Mouse (Mus musculus) embryo, embryonic 9.5 days (tissue): ENCODE measurements around the gene Cabp1.

Experiments used
- DNase-seq: peaks from one replicate; pipeline ENCODE4 v3.0.0-alpha.2; 2017; ENCODE audit errors: extremely low spot score

The Cabp1 gene

GRCm38 (mm10) chr5:115193669-115194625, at the start of gene Cabp1:
Cabp1 (minus strand) TSS chr5:115194381.
- peak; percentile 74 for DNase-seq

- no peak for DNase-seq
These were observed 46.0 kb upstream of the Cabp1 start for GRCm38 (mm10) chr5:115240191-115240590.

DNA sequence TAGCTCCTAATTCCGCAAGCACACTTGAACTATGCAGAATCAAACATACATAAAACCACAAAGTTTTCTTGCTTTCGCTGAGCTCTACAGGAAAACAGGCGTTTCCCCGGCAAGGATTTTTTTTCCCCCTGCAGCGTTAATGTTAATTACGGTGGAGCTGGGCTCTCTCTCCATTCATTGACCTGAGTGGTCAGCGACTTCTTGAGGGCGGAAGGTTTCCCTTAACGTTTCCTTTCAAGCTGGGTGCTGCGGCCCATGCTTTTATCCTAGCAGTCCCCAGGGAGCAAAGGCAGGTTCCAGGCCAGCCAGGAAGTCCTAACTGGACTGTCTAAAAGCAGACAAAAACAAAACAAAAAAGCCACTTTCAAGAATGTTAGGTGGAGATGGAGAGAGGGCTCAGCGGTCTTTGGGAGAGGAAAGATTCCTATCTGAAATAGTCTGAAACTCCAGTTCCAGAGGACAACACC, 44.6 kb upstream of the Cabp1 start:
- DNase-seq, result peak; percentile 40

DNA sequence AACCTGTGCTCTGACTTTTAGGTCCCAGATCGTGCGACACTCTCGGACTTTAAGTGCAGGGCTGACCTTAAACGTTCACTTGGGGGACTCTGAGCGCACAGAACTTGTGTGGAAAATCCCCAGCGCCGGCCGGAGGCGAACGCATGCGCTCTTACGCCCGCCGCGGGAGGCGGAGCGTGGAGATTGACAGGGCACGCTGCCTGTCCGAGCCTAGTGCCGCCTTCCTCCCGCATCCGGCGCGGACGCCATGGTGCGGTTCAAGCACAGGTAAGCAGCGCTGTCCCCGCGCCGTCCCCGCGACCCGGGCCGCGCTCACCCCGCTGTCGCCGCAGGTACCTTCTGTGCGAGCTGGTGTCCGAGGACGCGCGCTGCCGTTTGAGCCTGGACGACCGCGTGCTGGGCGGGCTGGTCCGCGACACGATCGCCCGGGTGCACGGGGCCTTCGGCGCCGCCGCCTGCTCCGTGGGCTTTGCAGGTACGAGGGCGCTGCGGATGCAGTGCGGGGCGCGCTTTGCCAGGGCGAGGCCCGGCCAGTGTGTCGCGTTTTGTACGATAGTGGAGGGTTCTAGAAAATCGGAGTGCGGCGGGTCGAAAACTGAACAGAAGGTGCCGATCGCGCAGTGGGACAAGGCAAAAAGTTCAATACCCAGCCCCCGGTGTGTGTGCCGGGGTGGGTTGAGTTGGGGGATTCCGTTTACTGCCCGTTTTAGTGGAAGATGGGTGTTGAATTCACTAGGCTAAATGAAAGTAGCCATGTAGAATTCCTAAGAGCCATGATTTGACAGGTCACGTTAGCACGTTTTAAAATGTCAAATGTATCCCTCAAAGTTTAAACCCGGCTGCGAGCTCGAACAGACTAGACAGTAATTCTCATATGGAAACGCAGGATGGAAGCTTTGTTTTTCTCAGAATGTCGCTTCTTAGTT, 43.9 kb upstream of the Cabp1 start:
- peak; percentile 88 for DNase-seq

DNA sequence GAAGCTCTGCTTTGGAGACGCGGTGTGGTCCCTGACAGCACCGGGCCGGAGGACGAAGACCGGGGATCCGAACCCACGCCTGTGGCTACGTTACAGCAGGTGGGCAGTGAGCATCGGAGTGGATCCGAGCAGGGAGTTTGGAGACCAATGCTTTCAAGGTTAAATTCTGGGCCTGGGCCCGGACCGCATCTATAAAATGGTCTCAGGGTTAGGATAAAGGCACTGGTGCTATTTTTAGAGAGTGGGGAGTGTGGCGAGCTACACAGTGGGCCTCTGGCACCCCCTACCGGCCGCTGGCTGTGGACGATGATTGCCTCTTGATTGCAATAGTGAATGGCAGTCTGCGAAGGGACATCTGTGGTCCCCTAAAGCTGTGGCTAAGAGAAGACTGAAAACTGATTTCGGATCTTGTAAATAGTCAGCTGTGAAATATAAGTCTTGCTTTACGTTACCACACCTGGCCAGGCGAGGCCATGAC, 41.6 kb upstream of the Cabp1 start, which contains the start of gene Pop5:
Pop5 (plus strand) TSS at position 51 of the 478 bp plus-strand sequence.
- DNase-seq, result peak; percentile 89

GRCm38 (mm10) chr5:115235323-115235771, 41.2 kb upstream of the Cabp1 start:
- DNase-seq, result peak; percentile 50

GRCm38 (mm10) chr5:115234519-115234918, 40.3 kb upstream of the Cabp1 start:
- DNase-seq, result no peak

DNA sequence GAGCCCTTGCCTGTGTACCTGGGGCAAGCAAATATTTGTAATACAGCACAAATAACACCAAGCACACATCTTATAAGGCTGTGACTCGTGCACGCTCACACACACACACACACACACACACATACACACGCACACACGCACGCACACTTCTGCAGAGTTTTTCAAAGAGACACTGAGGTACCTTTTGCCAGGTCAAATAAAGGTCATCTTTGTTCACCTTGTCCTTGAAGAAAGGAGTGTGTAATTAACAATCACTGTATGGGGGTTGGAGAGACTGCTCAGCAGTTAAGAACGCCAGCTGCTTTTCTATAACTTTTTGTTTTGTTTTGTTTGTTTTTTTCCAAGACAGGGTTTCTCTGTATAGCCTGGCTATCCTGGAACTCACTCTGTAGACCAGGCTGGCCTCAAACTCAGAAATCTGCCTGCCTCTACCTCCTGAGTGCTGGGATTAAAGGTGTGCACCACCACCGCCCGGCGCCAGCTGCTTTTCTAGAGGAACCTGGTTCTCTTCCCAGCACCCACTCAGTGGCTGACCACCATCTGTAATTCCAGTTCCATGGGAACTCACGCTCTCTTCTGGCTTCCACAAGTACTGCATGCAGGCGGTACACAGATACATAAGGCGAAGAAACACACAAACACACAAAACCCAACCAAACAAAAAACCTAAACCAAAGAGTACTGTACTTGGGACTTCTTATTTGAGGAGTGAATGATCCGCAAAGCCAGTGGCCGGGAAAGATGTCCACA, 39.0 kb upstream of the Cabp1 start:
- DNase-seq, result no peak

DNA sequence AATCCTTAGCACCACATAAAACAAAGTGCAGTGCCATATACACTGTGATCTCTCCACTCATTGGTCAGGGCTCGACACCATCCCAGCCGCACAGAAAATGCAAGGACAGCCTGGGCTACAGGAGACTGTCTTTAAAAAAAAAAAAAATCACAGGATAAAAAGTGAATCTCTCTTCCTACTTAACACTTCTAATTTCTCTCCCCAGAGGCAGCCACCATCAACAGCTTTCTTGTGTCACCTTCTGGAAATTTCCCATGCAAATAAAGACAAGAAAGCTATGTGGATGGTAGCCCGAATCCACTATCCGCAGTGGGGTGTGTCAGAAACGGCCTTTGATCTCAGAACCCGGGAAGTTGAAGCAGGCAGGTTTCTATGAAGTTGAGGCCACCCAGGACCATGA, 38.3 kb upstream of the Cabp1 start:
- DNase-seq, result no peak

DNA sequence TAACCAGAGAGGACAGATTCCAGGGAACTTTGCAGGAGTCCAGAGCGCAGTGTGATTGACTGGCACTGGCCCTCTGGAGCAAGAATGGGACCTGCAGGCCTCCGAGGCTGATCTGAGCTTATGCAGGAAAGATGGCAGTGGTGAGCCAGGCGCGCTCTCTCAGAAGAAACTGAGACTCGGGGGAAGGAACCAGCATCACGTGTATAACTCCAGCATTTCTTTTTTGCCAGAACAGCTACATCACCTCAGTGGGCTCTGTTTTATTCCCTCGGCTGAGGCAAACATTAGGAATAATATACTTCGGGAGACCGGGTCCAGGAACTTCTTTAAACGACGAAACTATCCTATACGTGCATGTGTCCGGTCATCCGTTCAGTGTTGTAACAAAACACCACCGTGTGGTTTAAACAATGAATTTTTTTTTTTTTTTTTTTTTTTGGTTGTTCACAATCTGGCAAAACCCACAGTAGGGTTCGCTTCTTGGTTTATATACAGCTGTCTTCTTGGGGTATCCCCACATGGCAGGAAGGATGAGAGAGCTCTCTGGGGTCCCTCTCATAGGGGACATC, 37.5 kb upstream of the Cabp1 start:
- no peak for DNase-seq

- DNase-seq, result no peak
These were observed 36.8 kb upstream of the Cabp1 start for GRCm38 (mm10) chr5:115230830-115231551.

DNA sequence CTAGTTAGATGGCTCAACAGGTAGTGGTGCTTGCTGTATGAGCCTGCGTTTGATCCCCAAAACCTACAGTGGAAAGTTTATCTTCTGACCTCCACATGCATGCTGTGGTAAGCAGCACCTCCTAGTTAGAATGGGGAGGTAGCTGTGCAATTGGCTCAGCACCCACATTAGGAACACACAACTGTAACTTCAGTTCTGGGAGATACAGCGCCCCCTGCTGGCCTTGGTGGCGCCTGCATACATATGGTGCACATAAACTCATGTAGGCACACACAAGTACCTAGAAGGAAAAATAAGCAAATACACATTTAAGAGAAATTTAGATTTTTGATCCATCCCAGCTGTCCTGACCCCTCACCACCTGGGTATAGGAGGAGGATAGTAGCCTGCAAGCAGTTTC, 28.3 kb upstream of the Cabp1 start:
- no peak for DNase-seq

DNA sequence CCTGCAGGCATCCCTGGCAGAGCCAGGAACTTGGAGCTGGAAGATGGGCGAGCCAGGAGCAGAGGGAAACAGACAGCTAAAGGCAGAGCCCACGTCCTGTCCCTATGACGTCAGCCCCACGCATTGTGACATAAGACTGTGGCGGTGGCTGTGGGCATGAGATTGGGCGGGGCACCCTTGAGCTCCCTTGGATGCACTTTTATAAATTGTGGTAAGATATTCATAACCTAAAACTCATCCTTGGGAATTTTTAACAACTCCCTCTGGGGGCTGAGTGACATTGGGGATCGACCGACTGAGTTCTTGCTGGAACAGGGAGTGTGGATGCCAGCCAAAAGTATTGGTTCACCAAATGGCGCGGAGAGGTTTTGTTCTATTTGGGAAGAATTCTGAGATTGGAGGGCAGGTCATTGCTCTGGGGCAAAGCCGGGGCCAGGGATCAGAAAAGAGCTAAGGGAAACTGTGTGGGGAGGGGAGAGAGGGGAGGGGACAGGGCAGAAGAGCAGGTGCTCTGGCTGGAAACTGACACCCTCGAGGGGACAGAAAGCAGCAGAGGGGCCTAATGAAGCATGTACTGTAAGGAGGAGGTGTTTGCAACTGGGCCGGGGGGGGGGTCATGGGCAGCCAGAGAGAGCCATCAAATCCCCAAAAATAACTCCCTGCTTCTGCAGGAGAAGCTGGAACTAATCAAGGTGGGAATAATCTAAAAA, 26.9 kb upstream of the Cabp1 start:
- no peak for DNase-seq

- no peak for DNase-seq
These were observed 23.8 kb upstream of the Cabp1 start for GRCm38 (mm10) chr5:115217998-115218397.

GRCm38 (mm10) chr5:115215273-115216185, 21.3 kb upstream of the Cabp1 start:
- DNase-seq, result no peak

DNA sequence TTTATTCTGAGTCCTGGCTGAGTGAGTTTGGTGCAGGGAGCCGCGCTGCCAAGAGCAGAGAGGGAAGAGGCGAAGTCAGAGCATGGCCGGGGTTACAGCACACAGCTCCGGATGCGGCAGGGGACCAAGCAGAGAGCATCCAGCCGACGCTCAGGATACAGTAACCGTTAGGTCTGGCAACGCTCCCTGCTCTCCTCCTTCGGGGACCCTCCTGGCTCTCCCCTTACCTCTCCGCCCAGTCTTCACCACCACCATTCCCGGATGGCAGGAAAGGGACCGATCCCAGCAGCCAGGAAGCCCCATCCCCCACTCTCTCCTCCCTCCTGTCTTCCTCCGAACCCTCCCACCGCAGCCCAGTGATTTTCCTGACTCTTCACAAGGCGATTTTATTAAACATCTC, 20.7 kb upstream of the Cabp1 start:
- DNase-seq, result peak; percentile 73

DNA sequence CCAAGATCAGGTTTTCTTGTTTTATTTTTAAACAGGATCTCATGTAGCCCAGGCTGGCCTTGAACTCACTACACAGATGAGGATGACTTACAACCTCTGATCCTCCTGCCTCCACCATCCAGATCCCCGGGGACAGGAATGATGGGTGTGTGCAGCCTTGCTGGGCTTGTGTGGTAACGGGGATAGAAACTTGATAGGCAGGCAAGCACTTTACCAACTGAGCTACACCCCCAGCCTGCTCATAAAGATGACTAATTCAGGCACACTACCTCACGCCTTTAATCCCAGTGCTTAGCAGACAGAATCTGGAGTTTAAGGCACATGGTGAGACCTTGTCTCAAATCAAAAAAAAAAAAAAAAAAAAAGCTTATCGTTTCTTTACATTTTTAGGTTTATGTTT, 18.7 kb upstream of the Cabp1 start:
- DNase-seq, result no peak

- DNase-seq, result no peak
These were observed 18.3 kb upstream of the Cabp1 start for GRCm38 (mm10) chr5:115212451-115212850.
